Mouse (Mus musculus) brain, embryonic 18.5 days (tissue): ENCODE data around the gene Eme2.
"Not testable (repeated sequence)": the region's sequence is repeated elsewhere in the genome, so short reads cannot be mapped to it uniquely, and the experiment has no call there.

Experiments
- DNase-seq: peaks from one replicate; pipeline ENCODE4 v3.0.0-alpha.2; 2012; ENCODE audit warnings: low read depth, low spot score

Eme2 gene

GRCm38 (mm10) chr17:24894995-24895547 is at the start of gene Eme2, which contains the start of gene Mrps34:
Gene Eme2, minus strand, starts transcription at chr17:24895087.
Gene Mrps34, plus strand, starts transcription at chr17:24895116.
- peak; percentile 77 for DNase-seq

GRCm38 (mm10) chr17:24943589-24943988 is 48.7 kb upstream of the Eme2 start:
- DNase-seq: not testable (repeated sequence)

DNA sequence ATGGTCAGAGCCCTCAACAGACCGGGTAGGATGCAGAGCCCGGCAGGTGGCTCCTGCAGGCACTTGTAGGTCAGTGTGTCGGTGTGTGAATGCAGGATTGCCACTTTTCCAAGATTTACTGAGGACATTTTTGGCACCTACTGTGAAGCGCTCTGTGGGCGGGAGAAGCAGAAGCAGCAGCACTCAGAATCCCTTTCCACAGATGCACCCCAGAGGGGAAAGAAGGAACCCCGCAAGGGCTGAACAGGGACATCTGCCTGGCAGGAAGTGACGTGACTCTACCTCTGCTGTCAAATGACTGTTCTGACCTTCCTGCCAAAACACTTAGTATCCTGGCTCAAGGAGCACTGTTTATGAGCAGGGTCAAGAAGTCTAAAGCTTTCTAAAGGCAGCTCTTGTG is 48.1 kb upstream of the Eme2 start:
- no peak for DNase-seq

DNA sequence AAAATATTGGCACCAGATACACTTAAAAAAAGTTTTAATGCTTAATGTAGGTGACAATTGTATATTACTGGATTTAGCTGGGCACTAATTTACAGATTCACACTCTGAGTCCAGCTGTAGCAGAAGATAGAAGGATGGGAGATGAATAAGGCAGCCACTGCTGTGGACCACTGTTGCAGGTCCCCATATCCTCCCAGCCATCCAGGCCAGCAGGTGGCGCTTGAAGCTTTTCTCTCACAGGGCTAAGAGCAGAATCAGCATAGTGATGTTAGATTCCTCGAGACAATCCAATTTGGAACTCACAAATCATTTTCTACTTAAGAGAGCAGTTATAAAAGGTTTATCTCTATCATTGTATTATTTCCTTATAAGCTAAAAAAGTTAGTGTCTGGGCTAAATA is 47.6 kb upstream of the Eme2 start:
- DNase-seq: not testable (repeated sequence)

DNA sequence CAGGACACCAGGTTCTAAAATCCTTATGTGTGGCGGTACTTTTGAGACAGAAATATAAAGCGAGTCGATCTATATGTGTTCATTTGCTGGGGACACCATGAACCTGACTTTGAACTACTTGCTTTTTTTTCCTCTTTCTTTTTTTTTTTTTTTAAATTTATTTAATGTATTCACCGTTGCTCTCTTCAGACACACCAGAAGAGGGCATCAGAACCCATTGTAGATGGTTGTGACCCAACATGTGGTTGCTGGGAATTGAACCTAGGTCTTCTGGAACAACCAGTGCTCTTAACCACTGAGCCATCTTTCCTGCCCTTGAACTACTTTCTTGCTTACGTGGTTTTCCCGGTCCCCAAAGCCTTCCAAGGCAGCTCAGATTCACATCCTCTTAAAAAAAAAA is 42.4 kb upstream of the Eme2 start:
- no peak for DNase-seq

GRCm38 (mm10) chr17:24936259-24937237 is 41.7 kb upstream of the Eme2 start, which contains the start of gene Mapk8ip3:
Gene Mapk8ip3, minus strand, starts transcription at chr17:24936977.
- DNase-seq: peak; percentile 84

- DNase-seq: no peak
These were observed 40.8 kb upstream of the Eme2 start for GRCm38 (mm10) chr17:24935666-24936065.

GRCm38 (mm10) chr17:24934926-24935325 is 40.0 kb upstream of the Eme2 start:
- DNase-seq: no peak

DNA sequence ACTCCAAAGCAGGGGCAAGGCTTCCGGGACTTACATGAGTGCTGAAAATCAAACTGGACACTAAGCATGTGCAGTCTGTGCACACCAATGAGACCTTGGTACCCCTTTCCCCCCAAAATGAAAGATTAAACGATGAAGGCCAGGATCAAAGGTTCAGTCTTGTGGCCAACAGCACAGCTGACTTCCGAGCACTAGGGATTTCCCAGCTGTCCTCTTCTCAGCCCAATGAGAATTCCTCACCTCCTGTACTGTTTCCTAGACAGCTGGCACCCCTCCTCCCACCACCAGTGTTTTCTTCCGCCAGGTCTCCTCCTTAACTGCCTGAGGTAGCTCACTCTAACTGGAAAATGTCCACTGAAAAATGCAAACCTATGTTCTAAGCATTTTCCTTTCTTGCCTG is 38.3 kb upstream of the Eme2 start:
- no peak for DNase-seq

- DNase-seq: no peak
These were observed 37.5 kb upstream of the Eme2 start for GRCm38 (mm10) chr17:24932431-24932830.

DNA sequence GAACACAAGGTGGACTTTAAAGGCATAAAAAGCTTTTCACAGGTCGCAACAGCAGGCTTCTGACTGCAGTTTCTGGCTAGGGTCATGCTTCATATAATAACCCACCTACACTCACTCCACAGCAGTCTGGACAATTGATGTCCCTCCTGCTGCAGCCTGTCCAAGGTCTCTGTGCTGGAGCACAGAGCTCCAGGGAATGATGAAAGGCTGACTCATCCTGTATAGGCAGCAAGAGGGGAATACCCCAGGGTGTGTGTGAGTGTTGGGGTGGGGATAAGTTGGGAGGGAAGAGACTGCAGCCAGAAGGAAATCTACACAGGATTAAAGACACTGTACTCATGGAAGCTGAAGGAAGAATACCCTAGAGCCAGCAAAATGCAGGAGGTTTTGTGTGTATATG is 34.6 kb upstream of the Eme2 start:
- no peak for DNase-seq

DNA sequence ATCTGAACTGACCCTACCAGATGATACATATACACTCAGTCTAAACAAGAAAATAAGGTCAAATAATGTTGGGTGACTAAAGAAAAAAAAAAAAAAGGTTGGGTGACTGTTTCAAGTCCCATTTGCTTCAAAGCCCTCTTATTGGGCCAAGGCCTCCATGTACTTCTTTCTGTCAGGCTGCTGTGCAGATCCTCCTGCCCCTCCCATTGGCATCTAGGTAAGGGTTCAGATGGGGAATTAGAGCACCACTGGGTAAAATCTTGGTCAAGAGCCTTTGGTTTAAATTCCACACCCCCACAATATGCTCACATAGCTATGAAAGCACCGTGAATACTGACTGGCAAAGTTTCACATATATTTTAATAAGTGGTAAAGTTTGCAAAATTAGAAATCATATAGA is 28.4 kb upstream of the Eme2 start:
- DNase-seq: no peak

DNA sequence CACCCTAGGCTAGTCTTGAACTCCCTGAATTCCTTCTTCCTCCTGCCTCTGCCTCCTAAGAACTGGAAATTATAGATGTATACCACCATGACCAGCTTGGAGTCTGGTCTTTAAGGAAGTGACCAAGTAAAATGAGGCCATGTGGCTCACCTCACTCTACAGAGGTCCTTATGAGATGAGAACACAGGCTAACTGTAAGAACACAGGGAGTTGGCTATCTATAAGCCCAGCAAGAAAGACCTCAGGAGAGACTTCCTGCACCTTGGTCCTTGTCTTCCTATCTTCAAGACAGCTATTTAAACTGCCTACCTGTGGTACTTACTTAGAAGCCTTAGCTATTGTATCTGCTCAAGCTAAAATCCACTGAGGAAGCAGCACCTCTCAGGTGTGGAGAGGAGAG is 19.1 kb upstream of the Eme2 start:
- no peak for DNase-seq

- no peak for DNase-seq
These were observed 12.7 kb upstream of the Eme2 start for GRCm38 (mm10) chr17:24907591-24907990.

GRCm38 (mm10) chr17:24903767-24904166 is 8.9 kb upstream of the Eme2 start:
- DNase-seq: no peak

DNA sequence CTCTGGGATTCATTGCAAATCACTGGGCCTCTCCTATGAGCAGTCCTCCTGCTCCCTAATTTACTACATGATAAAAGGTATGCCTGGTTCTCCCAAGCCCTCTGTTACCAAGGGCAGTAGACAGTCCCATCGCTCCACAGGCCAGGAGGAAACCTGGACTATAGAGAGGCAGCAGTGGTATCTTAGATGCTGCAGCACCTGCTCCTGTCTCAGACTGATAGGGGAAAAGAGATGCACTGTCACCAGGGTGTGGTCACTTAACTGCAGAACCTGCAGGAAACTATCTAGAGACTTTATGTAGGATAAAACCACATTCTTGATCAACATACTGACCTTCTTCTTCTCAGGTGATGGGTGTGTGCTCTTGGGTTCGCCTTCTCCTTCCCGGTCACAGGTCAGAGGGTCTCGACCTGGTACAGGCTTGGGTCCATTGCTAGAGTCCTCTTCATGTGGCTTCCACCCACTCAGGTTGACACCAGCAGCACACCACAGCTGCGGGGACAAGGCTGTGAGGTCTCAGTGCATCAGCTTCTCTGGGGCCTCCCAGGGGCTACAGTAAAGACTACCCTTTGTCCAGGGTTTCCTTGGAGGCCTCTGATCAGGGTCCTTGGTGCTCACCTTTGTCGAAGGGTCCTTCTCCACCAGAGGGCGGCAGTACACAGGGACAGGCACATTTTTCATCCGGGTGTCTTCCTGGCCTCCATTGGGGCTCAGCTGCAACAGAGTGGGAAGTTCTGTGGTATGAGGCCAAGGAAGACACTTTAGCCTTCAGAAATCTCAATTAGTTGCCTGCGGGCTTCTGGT is 8.0 kb upstream of the Eme2 start:
- DNase-seq: no peak

DNA sequence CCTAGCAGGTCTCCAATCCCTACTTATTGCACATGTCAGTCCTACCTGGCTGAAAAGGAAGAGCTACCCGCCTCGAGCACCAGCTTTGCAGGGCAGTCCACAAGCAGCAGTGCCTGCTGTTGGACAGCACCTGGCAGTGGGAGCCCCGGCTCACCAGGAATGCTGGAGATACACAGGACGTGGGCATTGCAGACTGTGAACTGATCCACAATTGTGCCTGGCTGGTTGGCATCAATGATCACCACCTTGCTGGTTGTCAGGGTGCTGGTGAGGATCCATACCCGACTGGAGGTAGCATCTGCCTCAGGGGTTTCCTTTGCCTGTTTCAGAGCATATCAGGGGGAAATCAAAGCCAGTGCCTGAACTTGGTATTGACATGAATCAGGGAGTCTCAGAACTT is 7.2 kb upstream of the Eme2 start:
- no peak for DNase-seq

DNA sequence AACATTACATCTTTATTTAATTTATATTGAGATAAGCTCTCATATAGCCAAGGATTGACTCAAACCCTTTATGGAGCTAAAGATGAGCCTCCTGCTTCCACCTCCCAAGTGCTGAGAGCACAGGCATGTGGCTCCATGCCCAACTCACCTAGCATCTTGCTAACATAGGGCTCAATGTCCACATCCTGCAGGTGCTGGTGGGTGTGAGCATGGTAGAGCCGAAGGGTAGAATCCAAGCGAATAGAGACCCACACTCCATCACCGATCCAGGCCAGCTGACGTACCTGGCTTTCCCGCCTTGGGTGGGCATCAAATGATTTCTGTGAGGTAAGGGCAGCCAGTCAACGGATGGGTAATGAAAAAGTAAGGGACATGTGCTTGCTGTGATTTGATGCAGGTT is 5.1 kb upstream of the Eme2 start:
- no peak for DNase-seq

- DNase-seq: no peak
These were observed 4.3 kb upstream of the Eme2 start for GRCm38 (mm10) chr17:24899153-24899552.

DNA sequence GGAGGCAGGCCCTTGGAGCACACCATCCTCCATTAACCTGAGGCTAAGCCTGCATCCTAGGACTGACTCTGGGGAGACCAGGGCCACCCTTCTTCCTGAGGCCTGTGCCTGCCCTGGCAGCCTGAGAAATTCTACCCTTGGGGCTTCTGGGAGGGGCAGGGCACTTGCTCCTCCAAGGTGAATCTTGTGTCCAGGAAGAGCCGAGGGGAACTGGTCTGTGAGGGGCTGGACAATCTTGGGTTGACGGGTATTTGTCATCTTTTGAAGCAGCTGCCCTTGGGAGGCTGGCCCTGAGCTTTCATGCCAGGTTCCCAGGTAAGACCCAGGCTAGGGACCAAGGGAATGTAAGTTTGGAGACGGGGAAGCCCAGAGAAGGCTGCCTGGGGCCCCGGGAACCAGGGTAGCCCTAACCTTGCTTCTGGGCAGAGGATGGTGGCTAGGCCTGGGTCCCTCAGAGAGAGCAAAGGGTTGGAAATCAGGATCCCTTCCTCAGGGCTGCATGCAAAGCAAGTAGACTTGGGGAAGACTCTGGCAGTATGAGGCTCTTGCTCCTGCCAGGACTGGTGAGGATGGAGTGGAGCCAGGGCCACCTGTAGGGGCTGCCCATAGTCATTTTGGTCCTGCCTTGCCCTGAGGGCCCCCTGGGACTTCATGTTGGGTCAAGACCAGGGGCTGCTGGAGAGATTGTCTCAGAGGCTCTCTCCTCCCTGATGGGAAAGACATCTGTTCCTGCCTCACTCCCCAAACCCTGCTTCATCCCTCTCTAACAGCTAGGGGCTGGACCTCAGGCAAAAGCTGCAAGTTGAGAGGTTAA is 3.4 kb upstream of the Eme2 start:
- no peak for DNase-seq

- DNase-seq: no peak
These were observed 2.7 kb upstream of the Eme2 start for GRCm38 (mm10) chr17:24897600-24897999.

GRCm38 (mm10) chr17:24896993-24897269 is 2.0 kb upstream of the Eme2 start:
- no peak for DNase-seq
